Mouse (Mus musculus) heart, embryonic 12.5 days (tissue): Measurements from ENCODE around the gene Rps3a1. TPM values are rescaled to one million over a fixed set of nuclear protein-coding genes. Genes with fewer than 3 reads are reported as not detected.

ENCODE experiments used
- ATAC-seq: fragments of 200-750 bp; cut with Nextera tagmentation; 2 replicates; pipeline ENCODE4 v1.8.0; 2017; ENCODE audit warnings: moderate TSS enrichment, moderate library complexity; ENCODE audit not compliant: insufficient number of reproducible peaks, low FRiP score
- H3K27ac ChIP-seq: fragments of 300-500 bp; sonication (generic); 2 replicates; pipeline ENCODE4 v1.5.1; 2016; ENCODE audit warnings: mild to moderate bottlenecking, moderate library complexity; ENCODE audit not compliant: poor library complexity, severe bottlenecking
- H3K27me3 ChIP-seq: fragments of 300-500 bp; sonication (generic); replicated peaks from 2 replicates; pipeline ENCODE4 v1.6.1; 2016; ENCODE audit warnings: mild to moderate bottlenecking, moderate library complexity
- H3K36me3 ChIP-seq: fragments of 300-500 bp; sonication (generic); 2 replicates; pipeline ENCODE4 v1.6.1; 2016; ENCODE audit warnings: mild to moderate bottlenecking, moderate library complexity
- H3K4me1 ChIP-seq: fragments of 300-500 bp; sonication (generic); replicated peaks from 2 replicates; pipeline ENCODE4 v1.6.1; 2016; ENCODE audit warnings: mild to moderate bottlenecking
- H3K4me2 ChIP-seq: fragments of 300-500 bp; sonication (generic); 2 replicates; pipeline ENCODE4 v1.6.1; 2016; ENCODE audit warnings: mild to moderate bottlenecking, moderate library complexity
- H3K4me3 ChIP-seq: fragments of 300-500 bp; sonication (generic); 2 replicates; pipeline ENCODE4 v1.5.1; 2016; ENCODE audit warnings: mild to moderate bottlenecking
- H3K9ac ChIP-seq: fragments of 300-500 bp; sonication (generic); 2 replicates; pipeline ENCODE4 v1.6.1; 2016; ENCODE audit warnings: mild to moderate bottlenecking, moderate library complexity
- H3K9me3 ChIP-seq: fragments of 300-500 bp; sonication (generic); replicated peaks from 2 replicates; pipeline ENCODE4 v1.6.1; 2016; ENCODE audit warnings: mild to moderate bottlenecking, moderate library complexity
- WGBS: fragments of 180-500 bp; shearing (Covaris S2); methylation state at CpG from one replicate; pipeline ENCODE4 v1.1.7; 2016; 5-methylcytosine and 5-hydroxymethylcytosine counted together
- polyA plus RNA-seq: library from polyadenylated mRNA; unstranded; fragments of >200 nt; fragmentation: Nextera tagmentation; extraction: Ambion mirVana; gene quantifications from 2 replicates; pipeline ENCODE4 v1.2.1, GENCODE M21; 2016

The Rps3a1 gene
- polyA plus RNA-seq, 1 experiment from 2014 or later: 808 TPM

- H3K36me3 ChIP-seq: peaks cover 45% of the 10 kb centered on the region
- peak overlapping the region; percentile 98 for H3K9ac ChIP-seq
- peak overlapping the region; percentile 90 for H3K4me3 ChIP-seq
- WGBS: 12% methylated on average over 7 of the region's 7 CpGs
- H3K4me2 ChIP-seq: peak overlapping the region; percentile 96
- no peak for ATAC-seq
- no peaks in the 10 kb centered on the region for H3K9me3 ChIP-seq
- peak overlapping the region; percentile 88; the same call in 1 of the 2 replicates for H3K27ac ChIP-seq
- no peaks in the 10 kb centered on the region for H3K27me3 ChIP-seq
- H3K4me1 ChIP-seq: peaks cover 12% of the 10 kb centered on the region
Measured at GRCm38 (mm10) chr3:86141366-86141765, 1.1 kb downstream of the Rps3a1 start.

- peaks cover 12% of the 10 kb centered on the region for H3K4me1 ChIP-seq
- no peak overlapping the region for H3K27ac ChIP-seq
- H3K4me2 ChIP-seq: no peak overlapping the region
- 89% methylated on average over 4 of the region's 4 CpGs for WGBS
- no peak overlapping the region for H3K9ac ChIP-seq
- no peak overlapping the region for H3K4me3 ChIP-seq
- no peaks in the 10 kb centered on the region for H3K27me3 ChIP-seq
- H3K36me3 ChIP-seq: peaks cover 61% of the 10 kb centered on the region
- no peak for ATAC-seq
- no peaks in the 10 kb centered on the region for H3K9me3 ChIP-seq
Measured at GRCm38 (mm10) chr3:86139660-86140059, 2.8 kb downstream of the Rps3a1 start.

GRCm38 (mm10) chr3:86136936-86137574 is 5.4 kb downstream of the Rps3a1 start:
- WGBS: 90% methylated on average over 6 of the region's 6 CpGs

GRCm38 (mm10) chr3:86135886-86136563 is 6.5 kb downstream of the Rps3a1 start:
- no peak overlapping the region for H3K27ac ChIP-seq
- peaks cover 8% of the 10 kb centered on the region for H3K4me1 ChIP-seq
- no peak overlapping the region for H3K4me2 ChIP-seq
- H3K4me3 ChIP-seq: no peak overlapping the region
- no peak for ATAC-seq
- no peaks in the 10 kb centered on the region for H3K27me3 ChIP-seq
- 79% methylated on average over 6 of the region's 6 CpGs for WGBS
- no peak overlapping the region for H3K9ac ChIP-seq
- H3K36me3 ChIP-seq: peaks cover 66% of the 10 kb centered on the region
- H3K9me3 ChIP-seq: no peaks in the 10 kb centered on the region

More at GRCm38 (mm10) chr3:86136936-86137574, 5.4 kb downstream of the Rps3a1 start:
- Histone ChIP-seq H3K27me3 (no peaks in the 10 kb centered on the region), H3K36me3 (peaks cover 67% of the 10 kb centered on the region), H3K4me2 (no peak overlapping the region), H3K4me3 (no peak overlapping the region), H3K9me3 (no peaks in the 10 kb centered on the region), H3K27ac (no peak overlapping the region), H3K9ac (no peak overlapping the region), H3K4me1 (peaks cover 12% of the 10 kb centered on the region)
- ATAC-seq: no peak

- Histone ChIP-seq H3K4me3 (no peak overlapping the region), H3K36me3 (peaks cover 57% of the 10 kb centered on the region)
- no peak for ATAC-seq
Measured at GRCm38 (mm10) chr3:86134939-86135638, 7.4 kb downstream of the Rps3a1 start.

GRCm38 (mm10) chr3:86129757-86130156 is 12.7 kb downstream of the Rps3a1 start:
- Histone ChIP-seq H3K27ac (no peak overlapping the region), H3K4me1 (no peaks in the 10 kb centered on the region), H3K9ac (no peak overlapping the region), H3K4me2 (no peak overlapping the region), H3K36me3 (peaks cover 20% of the 10 kb centered on the region), H3K9me3 (no peaks in the 10 kb centered on the region), H3K27me3 (no peaks in the 10 kb centered on the region), H3K4me3 (no peak overlapping the region)
- 7% methylated on average over 6 of the region's 6 CpGs for WGBS
- ATAC-seq: no peak

More at GRCm38 (mm10) chr3:86134939-86135638, 7.4 kb downstream of the Rps3a1 start:
- H3K4me1 ChIP-seq: no peaks in the 10 kb centered on the region
- no peak overlapping the region for H3K9ac ChIP-seq
- H3K27ac ChIP-seq: no peak overlapping the region
- 88% methylated on average over 6 of the region's 6 CpGs for WGBS
- no peaks in the 10 kb centered on the region for H3K27me3 ChIP-seq
- H3K4me2 ChIP-seq: no peak overlapping the region
- no peaks in the 10 kb centered on the region for H3K9me3 ChIP-seq

- no peaks in the 10 kb centered on the region for H3K27me3 ChIP-seq
- no peak overlapping the region for H3K4me2 ChIP-seq
- H3K9ac ChIP-seq: no peak overlapping the region
- no peaks in the 10 kb centered on the region for H3K9me3 ChIP-seq
- no peaks in the 10 kb centered on the region for H3K4me1 ChIP-seq
- peaks cover 19% of the 10 kb centered on the region; the same call in 1 of the 2 replicates for H3K36me3 ChIP-seq
- H3K4me3 ChIP-seq: no peak overlapping the region
- no peak for ATAC-seq
- 67% methylated on average over 8 of the region's 8 CpGs for WGBS
- H3K27ac ChIP-seq: no peak overlapping the region
Measured at GRCm38 (mm10) chr3:86123251-86123746, 19.2 kb downstream of the Rps3a1 start.

- H3K36me3 ChIP-seq: peaks cover 19% of the 10 kb centered on the region; the same call in 1 of the 2 replicates
- no peak for ATAC-seq
Measured at GRCm38 (mm10) chr3:86122156-86122555, 20.3 kb downstream of the Rps3a1 start.

GRCm38 (mm10) chr3:86119237-86119932 is 23.1 kb downstream of the Rps3a1 start:
- Histone ChIP-seq H3K9ac (no peak overlapping the region), H3K36me3 (peaks cover 22% of the 10 kb centered on the region), H3K27ac (no peak overlapping the region), H3K4me1 (no peaks in the 10 kb centered on the region), H3K27me3 (no peaks in the 10 kb centered on the region), H3K9me3 (no peaks in the 10 kb centered on the region), H3K4me2 (no peak overlapping the region), H3K4me3 (no peak overlapping the region)
- no peak for ATAC-seq
- WGBS: 66% methylated on average over 16 of the region's 16 CpGs

More at GRCm38 (mm10) chr3:86122156-86122555, 20.3 kb downstream of the Rps3a1 start:
- Histone ChIP-seq H3K4me1 (no peaks in the 10 kb centered on the region), H3K4me2 (no peak overlapping the region), H3K27ac (no peak overlapping the region), H3K9me3 (no peaks in the 10 kb centered on the region), H3K9ac (no peak overlapping the region), H3K27me3 (no peaks in the 10 kb centered on the region), H3K4me3 (no peak overlapping the region)

GRCm38 (mm10) chr3:86116951-86117350 is 25.6 kb downstream of the Rps3a1 start:
- WGBS: 84% methylated on average over 4 of the region's 4 CpGs
- ATAC-seq: no peak
- no peaks in the 10 kb centered on the region for H3K27me3 ChIP-seq

More at GRCm38 (mm10) chr3:86116951-86117350, 25.6 kb downstream of the Rps3a1 start:
- Histone ChIP-seq H3K9me3 (no peaks in the 10 kb centered on the region), H3K36me3 (peaks cover 23% of the 10 kb centered on the region), H3K27ac (no peak overlapping the region), H3K4me2 (no peak overlapping the region), H3K4me3 (no peak overlapping the region), H3K4me1 (no peaks in the 10 kb centered on the region), H3K9ac (no peak overlapping the region)
